Mouse (Mus musculus): ENCODE data around the gene Ergic1.
A peak's percentile ranks its signal among the peaks of the same experiment; 100 is the strongest.

Ergic1 gene

DNA sequence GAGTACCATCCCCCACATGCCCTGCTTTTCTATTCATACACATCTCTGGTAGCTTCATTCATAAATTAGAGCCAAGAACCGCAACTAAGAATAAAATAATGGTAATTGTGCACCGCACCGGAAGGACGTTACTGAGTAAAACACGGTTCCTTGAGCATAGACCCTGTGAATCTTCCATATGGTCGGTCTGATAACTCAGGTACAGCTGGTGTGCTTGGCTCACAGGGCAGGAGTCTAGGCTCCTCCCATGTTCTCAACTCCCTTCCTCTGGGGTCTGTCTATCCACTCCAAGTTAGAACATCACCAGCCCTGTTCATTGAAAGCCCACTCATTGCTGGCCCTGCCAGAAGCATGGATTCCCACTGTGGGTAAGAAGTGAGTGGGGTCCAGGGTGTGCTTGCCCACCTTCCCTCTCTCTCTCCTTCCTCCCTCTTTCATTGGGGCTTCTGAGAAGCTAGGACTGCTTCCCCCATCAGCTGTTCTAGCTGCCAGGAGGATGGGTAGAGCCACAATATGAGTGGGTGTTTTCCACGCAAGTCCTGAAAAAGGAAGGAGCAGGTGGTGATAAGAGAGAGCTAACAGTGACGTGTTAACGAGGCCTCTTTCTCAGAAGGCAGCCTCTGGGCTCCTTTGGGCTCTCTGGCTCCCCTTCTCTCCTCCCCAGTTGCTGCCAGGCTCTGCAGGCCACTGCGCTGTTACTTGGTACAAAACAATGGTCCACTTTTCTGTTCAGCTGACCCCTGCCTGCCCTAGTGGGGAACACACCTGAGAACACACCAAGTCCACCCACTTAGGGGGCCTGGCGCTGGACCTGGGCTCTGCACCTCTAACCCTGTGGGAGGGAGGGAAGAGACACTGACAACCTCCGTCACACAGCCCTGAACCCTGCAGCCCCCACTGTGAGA is 14.7 kb downstream of the Ergic1 start:
- DNase-seq (ENCODE audit: low spot score in 2 of 2), result no peak

- DNase-seq (ENCODE audit: low spot score in 2 of 2), result no peak
These were observed 15.5 kb downstream of the Ergic1 start for GRCm38 (mm10) chr17:26576833-26577232.

- no peak for DNase-seq (ENCODE audit: low spot score in 2 of 2)
These were observed 16.0 kb downstream of the Ergic1 start for GRCm38 (mm10) chr17:26577309-26577708.

DNA sequence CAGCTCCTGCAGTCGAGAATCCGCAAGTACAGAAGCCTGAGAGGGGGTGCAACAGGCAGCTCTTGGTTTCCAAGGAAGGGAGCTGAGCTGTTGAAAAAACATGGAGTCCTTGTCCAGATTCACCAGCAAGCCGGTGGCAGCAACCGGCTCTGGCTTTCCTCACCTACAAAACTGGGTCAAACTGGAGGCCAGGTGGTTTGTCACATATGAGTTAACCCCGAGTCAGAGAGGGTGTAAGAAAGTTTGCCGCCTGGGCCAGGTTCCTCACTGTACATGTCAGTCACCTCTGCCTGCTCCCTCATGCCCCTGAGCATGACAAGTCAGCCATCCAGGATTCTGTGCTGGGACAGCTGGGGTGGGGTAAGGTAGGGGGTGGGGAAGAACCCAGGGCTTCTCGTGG is 16.9 kb downstream of the Ergic1 start:
- DNase-seq (ENCODE audit: low spot score in 2 of 2), result no peak

DNA sequence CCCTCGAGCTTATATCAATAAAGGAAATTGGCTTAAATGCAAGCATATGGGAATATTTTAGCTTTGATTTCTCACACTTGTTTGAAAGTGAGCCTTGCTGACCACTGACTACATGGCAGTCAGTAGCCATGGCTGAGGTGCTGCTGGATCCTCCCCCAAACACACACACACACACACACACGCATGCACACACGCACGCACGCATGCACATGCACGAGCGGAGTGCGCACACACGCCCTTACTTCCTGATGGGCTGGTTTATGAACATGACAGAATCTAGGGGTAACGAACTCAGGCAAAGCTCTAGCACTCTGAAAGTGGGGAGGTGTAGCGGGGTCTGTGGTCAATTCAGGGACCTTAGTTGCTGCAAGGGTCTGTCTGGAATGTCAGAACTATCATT is 17.5 kb downstream of the Ergic1 start:
- no peak for DNase-seq (ENCODE audit: low spot score in 2 of 2)

DNA sequence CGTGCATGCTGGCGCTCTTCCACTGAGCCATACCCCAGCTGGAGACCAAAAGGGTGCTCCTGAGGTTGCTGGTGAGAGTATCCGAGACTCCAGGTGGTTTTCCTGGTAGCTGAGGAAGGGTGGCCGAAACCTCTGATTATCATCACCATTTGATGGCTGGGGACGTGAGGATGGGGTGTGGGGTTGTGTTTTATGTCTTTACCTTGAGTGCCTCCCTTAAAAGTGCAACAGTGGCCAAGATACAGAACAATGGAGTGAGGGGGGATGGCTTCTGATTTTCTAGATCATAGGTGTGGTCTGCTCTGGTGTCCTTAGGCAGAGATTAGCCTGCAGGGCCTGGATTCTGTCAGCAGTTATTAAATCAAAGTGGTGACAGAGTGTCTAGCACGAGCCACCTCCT is 18.1 kb downstream of the Ergic1 start:
- no peak for DNase-seq (ENCODE audit: low spot score in 2 of 2)

DNA sequence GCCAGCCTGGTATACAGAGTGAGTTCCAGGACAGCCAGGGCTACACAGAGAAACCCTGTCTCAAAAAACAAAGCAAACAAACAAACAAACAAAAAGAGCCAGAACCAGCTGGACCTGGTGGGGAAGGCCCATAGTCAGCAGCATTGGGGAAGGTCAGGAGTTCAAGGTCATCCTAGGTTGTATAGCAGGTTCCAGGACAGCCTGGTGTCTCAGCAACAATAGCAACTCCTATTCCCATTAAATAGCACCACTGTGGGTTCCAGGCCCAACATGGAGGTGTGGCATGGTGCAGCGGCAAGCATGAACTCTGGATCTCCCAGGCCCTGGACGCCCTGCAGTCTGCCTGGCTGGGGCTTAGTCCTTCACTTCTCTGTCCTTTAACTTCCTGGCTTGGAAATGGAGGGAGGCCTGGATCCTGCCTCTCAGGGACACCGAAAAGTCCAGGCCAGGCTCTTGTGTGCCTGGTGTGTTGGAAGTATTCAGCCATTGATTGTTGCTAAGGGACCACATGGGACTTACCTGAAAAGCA is 19.6 kb downstream of the Ergic1 start:
- DNase-seq (ENCODE audit: low spot score in 2 of 2), result no peak

DNA sequence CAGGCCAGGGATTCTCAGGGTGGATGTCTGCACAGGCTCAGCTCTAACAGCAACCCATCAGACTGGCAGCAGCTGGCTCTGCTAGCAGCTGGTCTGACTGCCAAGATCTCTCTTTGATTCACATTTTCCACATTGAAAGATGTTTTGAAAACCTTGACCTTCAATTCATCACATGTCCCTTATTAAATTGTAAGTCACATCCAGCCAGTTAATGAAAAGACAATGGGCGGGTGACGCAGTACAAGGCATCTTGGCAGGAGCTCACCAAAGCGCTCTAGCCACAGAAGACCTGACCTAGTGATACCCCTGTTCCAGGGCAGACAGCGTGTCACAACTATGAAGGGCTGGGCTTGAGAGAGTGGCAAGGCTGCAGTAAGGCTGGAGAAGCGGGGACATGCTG is 21.0 kb downstream of the Ergic1 start:
- no peak for DNase-seq (ENCODE audit: low spot score in 2 of 2)

DNA sequence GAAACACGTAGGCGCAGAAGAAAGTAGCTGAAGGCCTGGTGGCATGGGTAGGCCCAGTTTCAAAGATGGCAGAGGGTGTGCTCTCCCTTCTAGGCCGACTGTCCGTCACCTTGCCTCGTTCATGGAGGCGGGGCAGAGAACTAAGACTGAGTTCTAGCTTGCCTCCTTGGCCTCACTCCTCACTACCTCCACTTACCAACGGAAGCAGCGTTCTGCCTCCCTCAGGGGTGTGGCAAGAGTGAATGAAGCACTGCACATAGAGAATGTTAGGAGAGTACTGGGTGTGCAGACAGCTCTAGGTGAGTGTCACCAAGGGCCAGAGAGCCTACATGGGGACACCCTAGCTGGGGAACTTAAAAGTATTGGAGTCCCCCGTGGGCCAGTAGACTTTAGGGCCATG is 21.8 kb downstream of the Ergic1 start:
- DNase-seq (ENCODE audit: low spot score in 2 of 2), result no peak

DNA sequence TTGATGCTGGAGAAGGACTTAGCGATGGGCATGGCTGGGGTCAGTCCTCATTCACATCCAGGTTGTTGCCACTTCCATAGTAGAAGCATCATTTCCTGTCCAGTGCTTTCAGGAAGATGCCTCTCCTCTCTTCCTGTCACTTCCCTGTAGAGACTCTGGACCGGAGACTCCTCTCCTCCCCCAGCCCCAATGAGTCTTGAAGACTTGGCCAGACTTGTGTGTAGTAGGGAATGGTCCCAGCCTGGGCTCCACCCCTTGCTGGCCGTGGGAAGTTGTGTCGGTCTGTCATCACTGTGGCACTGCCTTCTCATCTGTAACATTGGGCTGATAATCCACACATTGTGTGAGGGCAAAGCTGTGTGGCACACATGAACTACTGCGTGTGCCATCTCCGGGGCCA is 22.3 kb downstream of the Ergic1 start:
- no peak for DNase-seq (ENCODE audit: low spot score in 2 of 2)

DNA sequence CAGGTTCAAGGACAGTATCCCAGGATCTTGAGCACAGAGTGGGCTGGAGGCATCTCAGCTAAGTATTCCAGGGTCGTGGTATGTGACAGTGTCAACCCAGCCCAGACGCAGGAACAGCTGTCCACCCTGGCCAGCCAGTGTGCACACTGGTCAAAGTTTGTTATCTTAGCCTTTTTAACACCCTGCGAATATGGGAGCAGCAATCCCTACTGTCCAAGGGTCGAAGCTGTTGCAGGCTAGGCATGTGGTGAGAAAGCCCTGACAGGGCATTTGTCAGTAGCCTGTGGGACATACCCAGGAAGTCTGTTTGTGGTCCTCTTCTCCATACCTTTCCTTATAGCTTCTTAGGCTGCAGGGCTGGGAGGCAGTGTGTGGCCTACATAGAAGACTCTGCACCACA is 22.8 kb downstream of the Ergic1 start:
- no peak for DNase-seq (ENCODE audit: low spot score in 2 of 2)

GRCm38 (mm10) chr17:26584558-26585136 is 23.4 kb downstream of the Ergic1 start:
- no peak for DNase-seq (ENCODE audit: low spot score in 2 of 2)

GRCm38 (mm10) chr17:26587961-26588487 is 26.7 kb downstream of the Ergic1 start:
- DNase-seq (ENCODE audit: low spot score in 2 of 2), result no peak

- DNase-seq (ENCODE audit: low spot score in 2 of 2), result no peak
These were observed 31.2 kb downstream of the Ergic1 start for GRCm38 (mm10) chr17:26592510-26592909.

DNA sequence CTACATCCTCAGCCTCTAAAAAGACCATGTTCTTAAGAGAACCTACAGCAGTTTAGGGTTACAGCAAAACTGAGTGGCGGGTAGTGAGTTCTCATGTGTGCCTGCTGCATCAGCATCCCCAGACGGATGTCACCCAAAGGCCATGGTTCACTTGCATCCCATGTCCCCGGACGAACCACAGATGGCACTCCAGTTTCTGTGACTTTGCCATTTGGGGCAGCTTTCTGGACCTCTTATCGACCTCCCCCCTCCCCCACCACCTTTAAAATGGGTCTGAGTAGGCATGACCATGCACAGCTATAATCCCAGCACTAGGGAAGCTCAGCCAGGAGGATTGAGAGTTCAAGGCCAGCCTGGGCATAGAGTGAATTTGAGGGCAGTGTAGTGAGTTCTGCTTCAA is 31.9 kb downstream of the Ergic1 start:
- no peak for DNase-seq (ENCODE audit: low spot score in 2 of 2)

DNA sequence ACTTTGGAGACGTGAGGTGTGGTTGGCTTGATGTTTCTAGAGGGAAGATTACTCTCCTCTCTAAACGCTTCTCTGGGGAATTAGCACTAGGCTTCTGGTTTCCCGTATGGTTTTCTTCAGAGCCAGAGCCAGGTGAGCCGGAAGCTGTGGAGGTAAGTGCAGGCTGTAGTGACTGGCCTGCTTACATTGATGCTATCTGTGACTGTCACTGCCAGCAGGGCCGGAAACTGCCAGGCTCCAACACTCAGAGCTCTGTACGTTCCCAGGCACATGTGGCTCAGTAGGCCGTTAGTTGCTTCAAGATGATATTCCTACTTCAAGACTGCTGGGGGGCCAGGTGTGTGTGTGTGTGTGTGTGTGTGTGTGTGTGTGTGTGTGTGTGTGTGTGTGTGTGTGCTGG is 32.9 kb downstream of the Ergic1 start:
- no peak for DNase-seq (ENCODE audit: low spot score in 2 of 2)

DNA sequence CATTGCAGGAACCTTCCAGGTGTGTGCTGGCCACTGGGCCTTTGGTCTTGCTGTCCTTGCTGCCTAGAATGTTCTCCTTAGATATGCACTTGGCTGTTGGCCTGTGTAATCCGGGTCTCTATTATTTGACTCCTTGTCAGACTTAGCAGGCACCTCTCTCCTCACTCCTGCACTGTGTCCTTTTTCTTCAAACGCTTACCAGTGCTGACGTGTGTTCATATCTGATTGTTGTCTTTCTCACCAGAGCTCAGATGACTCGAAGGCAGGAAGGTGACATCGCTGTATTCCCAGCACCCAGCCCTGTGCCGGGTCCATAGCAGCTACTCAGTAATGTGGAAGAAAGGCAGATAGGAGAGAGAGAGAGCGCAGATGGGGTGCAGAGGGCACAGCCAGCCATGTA is 33.7 kb downstream of the Ergic1 start:
- no peak for DNase-seq (ENCODE audit: low spot score in 2 of 2)

DNA sequence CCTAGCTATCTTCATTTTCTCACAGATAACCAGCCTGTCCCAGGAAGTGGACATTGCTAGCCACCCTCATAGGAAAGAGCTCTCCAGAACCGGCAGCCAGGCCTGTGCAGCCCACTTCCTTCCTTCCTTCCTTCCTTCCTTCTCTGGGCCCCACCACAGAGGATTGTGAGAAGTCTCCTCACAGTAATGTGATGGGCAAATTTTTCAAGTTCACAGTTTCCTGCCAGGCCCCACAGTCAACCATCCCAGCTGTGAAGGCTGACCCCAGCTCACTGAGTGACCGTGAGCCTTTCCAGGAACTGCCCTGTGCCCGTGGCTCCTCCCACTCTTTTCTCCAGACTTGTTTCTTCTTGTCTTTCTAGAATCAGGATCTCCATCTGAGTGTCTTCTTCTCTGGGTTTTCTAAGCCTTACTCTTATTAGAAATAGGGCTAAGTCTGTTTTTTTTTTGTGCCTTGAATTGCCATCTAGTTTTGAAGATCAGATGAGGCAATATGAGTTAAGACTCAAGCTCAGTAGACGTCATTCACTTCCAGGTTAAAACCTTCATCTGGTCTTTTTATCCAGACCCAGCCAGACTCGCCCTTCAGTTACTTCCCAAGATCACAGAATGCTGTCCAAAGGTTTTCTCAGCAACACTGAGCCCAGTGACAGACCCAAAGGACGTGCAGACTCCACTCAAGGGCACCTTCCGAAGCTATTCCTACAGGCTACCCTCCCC is 34.3 kb downstream of the Ergic1 start:
- DNase-seq (ENCODE audit: low spot score in 2 of 2), result no peak

DNA sequence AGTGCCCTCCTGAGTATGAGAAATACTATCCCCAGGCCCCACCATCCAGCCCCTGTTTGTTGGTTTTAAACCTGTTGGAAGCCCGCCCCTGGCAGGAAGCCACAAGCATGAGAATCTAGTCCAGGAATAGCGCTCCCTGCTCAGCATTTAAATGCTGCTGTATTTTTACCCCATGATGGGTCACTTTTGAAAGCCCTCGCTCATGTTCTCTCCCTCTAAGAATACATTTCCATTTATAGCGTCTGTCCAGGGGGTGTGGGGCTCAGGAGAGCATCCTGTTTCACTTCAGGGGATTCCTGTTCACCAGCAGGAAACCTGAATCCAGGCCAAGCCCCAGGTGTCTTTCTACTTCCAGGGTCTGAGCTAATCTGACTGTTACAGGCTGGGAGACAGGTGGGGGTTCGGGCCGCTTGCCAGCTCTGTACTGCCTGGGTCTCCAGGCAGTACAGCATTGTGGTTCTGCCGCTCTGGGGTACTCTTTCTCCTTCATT is 34.9 kb downstream of the Ergic1 start:
- DNase-seq (ENCODE audit: low spot score in 2 of 2), result peak; percentile 60 to 66

DNA sequence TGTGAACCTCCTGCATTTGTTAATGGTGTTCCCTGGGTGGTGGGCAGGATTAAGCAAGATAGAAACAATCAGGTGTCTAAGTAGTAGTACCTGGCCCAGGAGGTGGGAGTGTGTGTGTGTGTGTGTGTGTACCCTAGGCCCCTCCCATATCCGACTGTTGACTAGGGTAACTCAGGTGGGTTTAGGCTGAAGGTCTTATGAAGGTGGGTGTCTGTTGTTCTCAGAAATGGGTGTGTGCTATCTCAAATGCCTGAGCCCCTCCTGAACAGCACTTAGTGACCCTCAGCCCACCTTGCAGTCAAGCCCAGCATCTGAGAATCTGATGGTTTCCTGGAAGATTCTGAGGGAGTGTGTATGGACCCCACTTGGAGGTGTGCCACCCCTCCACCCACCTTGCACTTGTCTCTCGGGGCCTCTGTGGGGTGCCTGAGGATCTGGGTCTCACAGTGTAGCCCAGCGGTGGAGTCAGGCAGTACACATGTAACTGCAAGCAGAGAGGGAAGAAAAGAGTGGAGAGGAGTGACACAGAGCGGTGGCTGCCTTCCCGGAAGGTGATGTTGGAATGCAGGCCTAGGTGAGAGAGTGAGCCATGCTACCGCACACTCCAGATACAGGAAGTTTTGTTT is 35.7 kb downstream of the Ergic1 start:
- DNase-seq (ENCODE audit: low spot score in 2 of 2), result no peak

GRCm38 (mm10) chr17:26598845-26599244 is 37.6 kb downstream of the Ergic1 start:
- no peak for DNase-seq (ENCODE audit: low spot score in 2 of 2)

Measured in frontal cortex, postnatal 10 days (tissue).